Mouse (Mus musculus) liver, adult 2 months (tissue): ENCODE results near the gene Tecta. TPM values are rescaled to one million over a fixed set of nuclear protein-coding genes. Genes with fewer than 3 reads are reported as not detected.

Experiments used
- DNase-seq: peaks from one replicate; pipeline ENCODE4 v3.0.0-alpha.2; 2011; ENCODE audit warnings: low read depth, low spot score; ENCODE audit errors: extremely low read depth
- H3K27ac ChIP-seq: fragments of 200-500 bp; replicated peaks from 2 replicates; pipeline ENCODE4 v1.5.1; 2012; ENCODE audit warnings: low read depth, mild to moderate bottlenecking, control low read depth, inconsistent platforms, low read length; ENCODE audit not compliant: insufficient read depth
- H3K27me3 ChIP-seq: fragments of 200-500 bp; 2 replicates; pipeline ENCODE4 v1.6.1; 2012; ENCODE audit warnings: mild to moderate bottlenecking, moderate library complexity, low read length, inconsistent platforms; ENCODE audit not compliant: control insufficient read depth, insufficient read depth
- H3K36me3 ChIP-seq: fragments of 200-500 bp; 2 replicates; pipeline ENCODE4 v1.6.1; 2012; ENCODE audit warnings: low read length, inconsistent platforms; ENCODE audit not compliant: control insufficient read depth, insufficient read depth
- H3K4me1 ChIP-seq: fragments of 200-500 bp; 2 replicates; pipeline ENCODE4 v1.6.1; 2011; ENCODE audit warnings: low read length; ENCODE audit not compliant: control insufficient read depth, insufficient read depth
- H3K4me3 ChIP-seq: fragments of 200-500 bp; 2 replicates; pipeline ENCODE4 v1.5.1; 2011; ENCODE audit warnings: low read depth, mild to moderate bottlenecking, control low read depth, low read length, moderate library complexity; ENCODE audit not compliant: insufficient read depth
- H3K79me2 ChIP-seq: fragments of 200-500 bp; 2 replicates; pipeline ENCODE4 v1.6.1; 2012; ENCODE audit warnings: inconsistent platforms, mild to moderate bottlenecking, low read length, moderate library complexity; ENCODE audit not compliant: control insufficient read depth, insufficient read depth
- H3K9ac ChIP-seq: fragments of 200-500 bp; 2 replicates; pipeline ENCODE4 v1.6.1; 2012; ENCODE audit warnings: low read depth, mild to moderate bottlenecking, control low read depth, inconsistent platforms, low read length
- CTCF ChIP-seq: fragments of 200-500 bp; IDR thresholded peaks from 2 replicates; pipeline ENCODE4 v1.5.1; 2011; ENCODE audit warnings: low read depth, low read length, control low read depth
- POLR2A ChIP-seq: fragments of 200-500 bp; IDR thresholded peaks from 2 replicates; pipeline ENCODE4 v1.6.1; 2011; ENCODE audit warnings: low read length, control low read depth; ENCODE audit not compliant: insufficient read depth; ENCODE audit errors: extremely low read depth
- WGBS: fragments of 180-500 bp; shearing (Covaris S2); methylation state at CpG from one replicate; pipeline ENCODE4 v1.1.7; 2018; 5-methylcytosine and 5-hydroxymethylcytosine counted together
- polyA plus RNA-seq: library from polyadenylated mRNA; depleted of rRNA; stranded (reverse); fragments of >200 nt; gene quantifications from 2 replicates; pipeline ENCODE4 v1.2.3, GENCODE M21; 2012
- total RNA-seq: library from RNA; depleted of rRNA; stranded (reverse); fragments of >200 nt; gene quantifications from 2 replicates; pipeline ENCODE4 v1.2.3, GENCODE M21; 2014

Gene Tecta
- total and polyA plus RNA-seq, 2 experiments = not detected

DNA sequence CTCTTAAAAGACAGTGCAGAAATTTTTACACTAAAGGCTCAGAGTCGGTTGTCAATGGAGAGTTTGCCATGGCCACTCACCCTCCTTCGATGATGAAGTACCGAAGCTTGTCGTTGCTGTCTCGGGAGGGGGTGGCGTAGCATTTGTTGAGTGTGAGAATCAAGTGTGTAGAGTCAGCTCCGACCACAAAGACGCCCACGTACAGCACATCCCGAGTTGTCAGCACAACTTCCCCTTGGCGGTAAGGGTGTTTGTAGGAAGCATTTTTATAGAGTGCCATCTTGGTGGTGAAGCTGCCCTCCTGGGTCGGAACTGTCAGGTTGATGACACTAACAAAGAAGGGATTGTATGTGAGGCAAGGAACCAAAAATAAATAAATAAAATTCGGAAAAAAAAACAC is 62.7 kb downstream of the Tecta start:
- Histone ChIP-seq H3K9ac (no peak overlapping the region), H3K4me1 (peaks cover 3% of the 10 kb centered on the region; the same call in 1 of the 2 replicates), H3K36me3 (no peaks in the 10 kb centered on the region), H3K4me3 (no peak overlapping the region), H3K27me3 (no peaks in the 10 kb centered on the region), H3K79me2 (no peaks in the 10 kb centered on the region), H3K27ac (no peak overlapping the region)
- TF ChIP-seq POLR2A (no peak), CTCF (no peak)
- DNase-seq = no peak
- 86% methylated on average over 13 of the region's 13 CpGs for WGBS

GRCm38 (mm10) chr9:42336575-42336974 is 63.2 kb downstream of the Tecta start:
- Histone ChIP-seq H3K79me2 (no peaks in the 10 kb centered on the region), H3K27me3 (no peaks in the 10 kb centered on the region), H3K27ac (no peak overlapping the region), H3K36me3 (no peaks in the 10 kb centered on the region), H3K4me1 (peaks cover 3% of the 10 kb centered on the region; the same call in 1 of the 2 replicates), H3K4me3 (no peak overlapping the region), H3K9ac (no peak overlapping the region)
- no peak for DNase-seq
- WGBS = 100% methylated on average over 1 of the region's 1 CpGs
- TF ChIP-seq POLR2A (no peak), CTCF (no peak)

DNA sequence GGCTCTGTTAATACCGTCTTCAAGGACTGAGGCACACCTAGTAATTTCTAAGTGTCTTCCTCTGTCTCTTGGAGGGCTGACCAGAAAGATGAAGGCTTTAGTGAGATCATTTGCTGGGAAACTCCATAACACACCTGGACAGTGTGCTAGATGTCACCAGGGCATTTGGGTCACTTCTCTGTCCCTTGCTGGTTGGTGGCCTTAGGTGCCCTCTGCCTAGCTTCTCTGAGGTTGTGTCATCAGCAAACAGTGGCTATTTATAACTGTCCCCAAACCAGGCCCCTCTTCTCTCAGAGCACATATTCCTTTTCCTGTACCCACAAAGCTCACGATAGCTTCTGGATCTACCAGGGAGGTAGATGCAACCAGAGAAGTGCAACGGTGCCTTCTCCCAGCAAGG is 64.8 kb downstream of the Tecta start:
- peak; percentile 72 for DNase-seq
- Histone ChIP-seq H3K79me2 (no peaks in the 10 kb centered on the region), H3K27me3 (no peaks in the 10 kb centered on the region), H3K36me3 (no peaks in the 10 kb centered on the region), H3K27ac (no peak overlapping the region), H3K4me3 (no peak overlapping the region), H3K9ac (no peak overlapping the region), H3K4me1 (peaks cover 3% of the 10 kb centered on the region; the same call in 1 of the 2 replicates)
- 64% methylated on average over 3 of the region's 3 CpGs for WGBS
- TF ChIP-seq POLR2A (no peak), CTCF (no peak)

DNA sequence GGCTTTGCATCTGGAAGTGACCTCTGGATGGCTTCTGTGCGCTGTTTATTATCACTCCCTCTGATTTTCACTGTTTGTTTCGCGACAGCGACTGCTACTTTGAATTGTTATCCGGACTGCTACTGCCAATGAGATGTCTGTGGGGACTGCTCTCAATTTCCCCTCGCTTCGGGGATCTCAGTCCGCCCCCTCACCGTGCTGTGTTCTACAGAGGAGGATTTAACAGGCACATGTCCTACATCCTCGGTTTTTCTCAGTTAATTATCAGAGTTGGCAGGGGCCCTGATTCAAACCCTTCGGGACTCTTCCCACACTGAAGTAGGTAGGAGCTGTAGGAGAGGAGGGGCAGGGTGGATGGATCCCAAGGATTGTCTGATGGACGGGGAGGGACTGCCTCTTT is 67.0 kb downstream of the Tecta start:
- DNase-seq = no peak
- H3K27me3 ChIP-seq = no peaks in the 10 kb centered on the region
- no peak overlapping the region for H3K4me3 ChIP-seq
- no peak overlapping the region for H3K27ac ChIP-seq
- H3K79me2 ChIP-seq = no peaks in the 10 kb centered on the region
- H3K4me1 ChIP-seq = peaks cover 3% of the 10 kb centered on the region; the same call in 1 of the 2 replicates
- no peak overlapping the region for H3K9ac ChIP-seq
- 75% methylated on average over 12 of the region's 12 CpGs for WGBS
- no peak for TF ChIP-seq CTCF
- TF ChIP-seq POLR2A = no peak
- H3K36me3 ChIP-seq = no peaks in the 10 kb centered on the region

DNA sequence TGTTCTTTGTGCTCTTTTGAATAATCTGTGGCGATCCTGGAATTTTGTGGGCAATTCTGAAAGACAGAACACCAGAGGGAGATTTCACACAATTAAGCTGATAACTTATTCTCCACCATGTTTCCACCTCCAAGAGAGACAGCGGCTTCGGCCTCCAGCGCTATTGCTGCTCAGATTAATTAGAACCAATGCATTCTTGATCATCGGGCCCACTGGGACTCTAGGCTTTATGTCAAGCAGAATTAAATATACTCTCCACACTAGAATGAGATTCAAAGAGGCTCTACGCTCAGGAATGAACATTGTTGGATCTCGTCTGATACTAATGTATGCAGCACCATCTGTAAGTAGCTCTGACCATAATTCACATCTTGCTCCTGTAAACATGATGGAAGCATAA is 68.4 kb downstream of the Tecta start:
- H3K4me1 ChIP-seq = peaks cover 3% of the 10 kb centered on the region; the same call in 1 of the 2 replicates
- no peaks in the 10 kb centered on the region for H3K36me3 ChIP-seq
- H3K9ac ChIP-seq = no peak overlapping the region
- 95% methylated on average over 7 of the region's 7 CpGs for WGBS
- H3K27me3 ChIP-seq = no peaks in the 10 kb centered on the region
- H3K4me3 ChIP-seq = no peak overlapping the region
- TF ChIP-seq POLR2A = no peak
- no peak for TF ChIP-seq CTCF
- H3K79me2 ChIP-seq = no peaks in the 10 kb centered on the region
- no peak for DNase-seq
- H3K27ac ChIP-seq = no peak overlapping the region

DNA sequence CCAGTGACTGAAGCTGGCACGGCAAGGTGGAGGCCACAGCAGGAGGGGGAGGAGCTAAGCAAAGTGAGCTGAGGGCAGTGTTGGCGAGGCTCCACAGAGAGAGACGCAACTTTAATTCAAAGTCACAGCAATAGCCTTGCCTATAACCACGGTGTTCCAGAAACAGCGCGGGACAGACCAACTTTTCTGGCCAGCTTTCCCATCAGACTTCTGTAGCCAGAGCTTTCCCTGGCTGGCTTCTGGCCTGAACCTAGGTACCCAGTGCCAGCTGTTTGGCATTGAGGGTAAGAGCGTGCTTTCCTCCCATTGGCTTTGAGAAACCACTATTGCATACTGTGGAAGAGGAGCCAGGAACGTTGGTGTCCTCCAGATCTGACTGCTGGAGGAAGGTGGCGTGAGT is 70.0 kb downstream of the Tecta start:
- Histone ChIP-seq H3K36me3 (no peaks in the 10 kb centered on the region), H3K4me1 (no peaks in the 10 kb centered on the region), H3K4me3 (no peak overlapping the region), H3K27me3 (no peaks in the 10 kb centered on the region), H3K79me2 (no peaks in the 10 kb centered on the region), H3K27ac (no peak overlapping the region), H3K9ac (no peak overlapping the region)
- peak; percentile 92 for DNase-seq
- TF ChIP-seq POLR2A (no peak), CTCF (no peak)
- WGBS = 15% methylated on average over 9 of the region's 9 CpGs
